Mouse (Mus musculus): ENCODE results near the gene Rsph14.

Rsph14 gene

DNA sequence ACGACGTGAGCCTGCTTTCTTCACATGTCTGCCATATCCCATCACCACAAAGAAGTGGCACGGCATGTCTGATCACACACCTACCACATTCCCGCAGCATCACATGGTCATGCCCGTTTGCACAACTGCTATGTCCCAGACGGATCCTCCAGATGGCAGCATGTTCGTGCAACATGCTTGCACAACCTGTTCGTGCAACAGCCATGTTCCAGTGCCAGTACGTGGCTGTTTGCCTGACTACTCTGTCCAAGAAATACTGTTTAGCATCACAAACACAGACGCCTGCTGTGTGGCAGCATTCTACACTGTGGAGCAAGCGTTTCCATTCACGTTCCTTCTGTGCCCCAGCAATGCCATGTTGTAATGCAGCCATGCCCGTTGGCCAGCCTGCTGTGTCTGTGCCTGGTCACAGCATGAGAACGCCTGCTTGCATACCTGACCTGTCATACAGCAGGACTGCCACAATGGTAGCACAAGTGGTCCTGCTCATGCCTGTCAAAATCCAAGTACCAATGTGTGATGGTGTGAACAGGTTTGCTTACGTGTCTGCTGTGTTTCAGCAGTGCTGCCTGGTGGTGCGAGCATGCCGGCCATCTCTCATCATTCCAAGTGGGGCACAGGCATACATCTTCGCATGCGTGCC is 98.7 kb downstream of the Rsph14 start:
- DNase-seq (ENCODE audit: low read depth, low spot score): no peak

DNA sequence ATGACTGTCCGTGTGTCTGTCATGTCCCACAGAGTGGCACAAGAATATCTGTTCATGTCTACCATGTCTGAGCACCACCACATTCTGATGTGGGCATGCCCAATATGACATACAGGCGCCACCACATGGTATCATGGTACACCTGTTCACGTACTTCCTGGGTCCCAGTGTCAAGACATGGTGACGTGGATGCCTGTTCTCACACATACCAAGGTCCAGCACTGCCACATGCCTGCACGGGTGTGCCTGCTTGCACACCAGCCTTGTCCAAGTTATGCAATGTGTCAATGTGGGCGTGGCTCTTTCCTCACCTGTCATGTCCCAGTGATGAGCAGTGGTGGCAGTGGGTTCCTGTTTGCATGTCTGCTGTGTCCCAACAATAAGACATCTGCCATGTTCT is 99.9 kb downstream of the Rsph14 start:
- no peak for DNase-seq (ENCODE audit: low read depth, low spot score)

DNA sequence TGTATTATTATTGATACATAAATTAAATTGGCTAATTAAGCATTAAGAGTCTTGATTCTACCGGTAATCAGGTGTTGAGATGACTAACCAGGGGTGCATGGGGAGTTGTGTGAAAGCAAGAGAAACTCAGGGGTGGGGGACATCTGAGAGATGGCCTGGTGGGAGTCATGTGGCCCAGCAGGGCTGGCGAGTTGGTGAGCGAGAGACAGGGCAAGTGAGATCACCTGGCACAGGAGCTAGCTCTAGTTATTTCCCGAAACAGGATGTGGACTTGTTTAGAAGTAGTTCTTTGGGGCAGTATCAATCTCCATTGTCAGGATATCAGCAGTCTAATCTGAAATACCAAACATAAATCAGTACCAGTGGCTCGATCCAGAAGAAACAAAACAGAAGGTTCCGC is 100.8 kb downstream of the Rsph14 start:
- DNase-seq (ENCODE audit: low read depth, low spot score): no peak

DNA sequence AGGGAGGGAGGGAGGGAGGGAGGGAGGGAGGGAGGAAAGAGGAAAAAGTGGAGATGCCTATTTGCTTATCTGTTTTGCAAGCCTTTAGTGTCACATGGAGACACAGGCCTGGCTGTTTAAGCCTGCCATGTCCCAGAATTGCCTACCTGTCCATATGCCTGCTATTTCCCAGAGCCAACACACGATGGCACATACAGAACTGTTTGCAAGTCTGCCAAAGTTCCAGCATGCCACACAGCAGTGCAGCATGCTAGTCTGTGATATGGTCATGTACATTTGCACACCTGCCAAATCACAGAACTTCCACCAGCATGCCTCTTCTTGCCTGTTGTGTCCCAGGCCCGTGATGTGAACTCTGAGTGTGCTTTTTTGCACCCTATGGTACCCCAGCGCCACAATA is 101.8 kb downstream of the Rsph14 start:
- no peak for DNase-seq (ENCODE audit: low read depth, low spot score)

DNA sequence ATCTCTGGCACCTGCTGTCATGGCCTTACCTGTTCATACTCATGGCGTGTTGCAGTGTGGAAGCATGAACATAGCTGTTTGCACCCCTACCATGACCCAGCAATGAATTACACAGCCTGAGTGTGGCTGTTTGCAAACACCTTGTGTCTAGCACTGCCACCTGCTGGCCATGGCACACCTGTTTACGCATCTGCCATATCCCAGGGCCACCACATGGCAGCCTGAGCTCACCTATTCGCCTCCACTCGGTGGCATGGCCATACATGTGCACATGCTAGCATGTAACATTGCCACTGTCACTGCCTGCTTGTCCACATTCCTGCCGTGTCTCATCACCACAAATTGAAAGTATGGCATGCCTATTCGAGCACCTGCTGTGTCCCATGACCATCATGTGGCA is 102.8 kb downstream of the Rsph14 start:
- peak; percentile 70 for DNase-seq (ENCODE audit: low read depth, low spot score)

DNA sequence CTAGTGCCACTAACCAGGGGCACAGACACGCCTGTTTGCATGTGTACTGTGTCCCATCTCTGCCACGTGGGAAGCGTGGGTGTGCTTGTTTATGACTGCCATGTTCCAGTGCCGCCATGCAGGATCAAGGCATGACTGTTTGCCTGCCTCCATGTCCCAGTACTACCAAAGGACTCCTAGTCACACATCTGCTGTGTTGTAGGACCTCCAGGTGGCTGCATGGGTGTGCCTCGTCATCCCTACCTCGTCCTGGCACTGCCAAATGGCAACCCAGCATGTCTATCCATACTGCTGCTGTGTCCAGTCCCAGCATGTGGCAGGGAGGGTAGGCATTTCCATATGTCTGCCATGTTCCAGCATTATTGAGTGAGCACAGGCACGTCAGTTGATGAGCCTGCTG is 104.1 kb downstream of the Rsph14 start:
- no peak for DNase-seq (ENCODE audit: low read depth, low spot score)

DNA sequence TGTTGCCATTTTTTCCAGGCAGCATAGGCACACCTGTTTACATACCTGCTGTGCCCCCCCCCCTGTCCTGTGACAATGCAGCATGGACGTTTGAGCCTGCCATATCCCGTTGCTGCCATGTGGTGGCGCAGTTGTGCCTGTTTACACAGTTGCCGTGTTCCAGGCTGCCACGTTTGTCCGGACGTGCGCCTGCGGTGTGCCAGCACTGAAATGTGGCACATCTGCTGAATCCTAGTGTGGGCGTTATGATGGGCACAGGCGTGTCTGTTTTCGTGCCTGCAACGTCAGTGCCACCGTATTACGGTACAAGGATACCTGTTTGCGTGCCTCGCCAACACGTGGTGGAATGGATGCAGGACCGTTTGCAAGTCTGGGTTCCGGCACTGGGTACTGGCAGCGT is 107.1 kb downstream of the Rsph14 start:
- no peak for DNase-seq (ENCODE audit: low read depth, low spot score)

DNA sequence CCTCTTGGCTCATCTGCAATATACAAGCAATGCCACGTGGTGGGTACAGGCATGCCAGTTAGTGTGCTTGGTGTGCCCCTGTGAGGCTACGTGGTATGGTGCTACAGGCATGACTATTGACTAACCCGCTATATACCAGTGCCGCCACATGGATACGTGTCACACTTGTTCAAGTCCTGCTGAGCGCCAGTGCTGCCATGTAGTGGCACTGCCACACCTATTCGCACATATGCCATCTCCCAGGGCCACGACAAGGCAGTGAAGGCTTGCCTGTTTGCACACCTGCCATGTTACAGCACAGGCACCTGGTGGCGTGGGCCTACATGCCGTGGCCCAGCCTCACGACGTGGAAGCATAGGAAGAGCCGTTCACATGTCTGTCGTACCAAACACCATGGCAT is 108.1 kb downstream of the Rsph14 start:
- no peak for DNase-seq (ENCODE audit: low read depth, low spot score)

DNA sequence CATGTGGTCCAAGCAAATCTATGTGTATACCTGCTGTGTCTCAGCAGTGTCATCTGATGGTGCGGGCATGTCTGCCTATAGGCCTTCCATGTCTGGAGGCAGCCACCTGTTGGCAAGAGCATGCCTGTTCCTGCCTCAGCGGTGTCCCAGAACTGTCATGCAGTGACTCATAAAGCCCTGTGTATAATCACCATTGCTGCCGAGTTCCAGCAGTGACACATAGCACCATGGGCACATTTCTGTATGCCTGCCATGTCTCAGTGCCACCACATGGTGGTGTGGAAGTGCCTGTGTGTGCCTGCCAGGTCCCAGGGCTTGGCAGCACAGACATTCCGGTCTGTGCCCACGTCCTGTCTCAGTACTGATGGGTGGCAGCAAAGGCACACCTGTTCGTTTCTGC is 109.6 kb downstream of the Rsph14 start:
- DNase-seq (ENCODE audit: low read depth, low spot score): peak; percentile 58

DNA sequence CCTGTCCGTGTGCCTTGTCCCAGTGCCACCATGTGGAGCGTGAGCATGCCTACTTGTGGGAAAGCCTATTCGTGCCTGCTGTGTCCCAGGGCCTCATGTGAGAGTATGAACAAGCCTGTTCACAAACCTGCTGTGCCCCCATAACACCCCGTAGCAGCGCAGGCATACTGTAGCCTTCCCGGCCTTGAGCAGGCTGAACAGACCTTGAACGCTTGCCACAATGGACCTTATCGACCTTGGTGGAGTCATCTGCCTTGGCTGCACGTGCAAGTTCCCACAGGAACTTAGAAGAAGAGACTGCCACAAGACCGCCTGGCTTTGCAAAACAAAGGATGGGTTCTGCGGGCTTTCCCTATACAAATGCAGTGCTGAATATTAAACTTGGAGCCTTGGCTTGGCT is 110.8 kb downstream of the Rsph14 start:
- DNase-seq (ENCODE audit: low read depth, low spot score): no peak

DNA sequence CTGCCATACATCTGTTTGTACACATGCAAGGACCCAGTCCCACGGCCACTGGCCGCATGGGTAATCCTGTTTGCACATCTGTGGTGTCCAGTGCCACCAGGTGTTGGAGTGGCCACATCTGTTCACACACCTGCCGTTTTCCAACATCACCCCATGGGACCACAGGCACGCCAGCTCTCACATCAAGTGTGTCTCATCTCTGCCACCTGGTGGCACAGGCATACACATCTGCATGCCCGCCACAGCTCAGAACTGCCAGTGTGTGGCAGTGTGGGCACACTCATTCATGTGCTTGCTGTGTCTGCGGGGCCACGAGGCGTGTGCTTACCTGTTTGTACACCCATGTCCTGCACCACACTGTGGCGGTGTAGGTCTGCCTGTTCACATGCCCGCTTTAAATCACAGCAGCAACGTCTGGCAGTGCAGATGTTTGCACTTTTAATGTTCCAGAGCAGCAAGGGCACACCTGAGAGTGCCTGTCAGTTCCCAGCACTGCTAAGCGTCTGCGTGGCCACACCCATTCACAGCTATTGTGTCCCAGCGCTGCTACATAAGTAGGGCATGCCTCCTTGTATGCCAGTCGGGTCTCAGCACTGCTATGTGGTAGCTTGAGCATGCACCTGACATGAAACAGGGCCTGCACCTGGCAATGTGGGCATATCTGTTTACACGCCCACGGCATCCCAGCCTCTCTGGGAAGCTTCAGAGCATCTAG is 111.4 kb downstream of the Rsph14 start:
- peak; percentile 92 for DNase-seq (ENCODE audit: low read depth, low spot score)

DNA sequence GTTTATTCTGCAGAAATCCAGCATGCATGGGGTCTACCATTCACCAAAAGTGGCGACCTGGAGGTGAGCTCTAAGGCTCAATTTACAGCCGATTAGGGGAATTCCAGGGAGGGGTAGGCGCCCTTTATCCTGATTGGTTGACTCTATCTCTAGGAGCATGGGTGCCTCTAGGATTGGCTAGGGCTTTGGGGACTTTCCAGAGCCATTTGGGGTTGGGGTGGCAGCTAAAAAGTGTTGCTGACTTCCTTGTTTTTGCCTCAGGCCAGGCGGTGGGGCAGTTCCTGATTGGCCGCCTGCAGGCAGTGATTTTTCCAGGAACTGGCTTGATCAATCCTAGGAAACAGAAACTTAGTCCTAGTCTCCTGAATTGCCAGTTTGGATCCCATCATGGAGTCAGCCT is 113.1 kb downstream of the Rsph14 start:
- DNase-seq (ENCODE audit: low read depth, low spot score): peak; percentile 79

DNA sequence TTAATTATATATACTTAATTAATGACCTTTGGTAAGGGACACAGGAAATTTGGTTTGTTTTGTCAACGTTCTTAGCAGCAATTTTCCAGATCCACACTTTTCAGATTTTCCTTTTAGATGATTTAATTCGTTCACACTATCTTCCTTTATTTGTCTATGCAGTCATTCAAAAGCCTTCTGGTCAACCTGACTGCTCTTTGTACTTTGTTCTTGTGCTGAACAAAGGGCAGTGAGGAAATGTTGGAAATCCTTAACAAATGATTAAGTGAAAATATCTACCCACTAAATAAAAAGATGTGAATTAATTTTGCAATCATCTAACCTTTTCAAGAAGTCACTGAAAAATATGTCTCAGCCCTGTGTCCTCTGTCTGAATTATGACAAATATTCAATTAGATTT is 124.0 kb downstream of the Rsph14 start:
- no peak for DNase-seq (ENCODE audit: low read depth, low spot score)

Data from A20 (cell line).